Mouse (Mus musculus): ENCODE results near the gene Park7. TPM values are rescaled to one million over a fixed set of nuclear protein-coding genes. Genes with fewer than 3 reads are reported as not detected.

Gene Park7
- total and polyA plus RNA-seq, 3 experiments, result 337 to 555 (median 495) TPM

- H3K9me3 ChIP-seq (replicated peaks; ENCODE audit: low read length), result no peaks in the 10 kb centered on the region
- H3K4me3 ChIP-seq (replicated peaks in 1 of 3; ENCODE audit: low read depth in 2 of 3, low read length in 2 of 3, poor library complexity in 1 of 3), result no peak overlapping the region
- no peak overlapping the region for H3K4me2 ChIP-seq (ENCODE audit: insufficient read depth, low read depth, poor library complexity, severe bottlenecking)
- peak overlapping the region; percentile 54; the same call in 1 of the 2 replicates for H3K27ac ChIP-seq (ENCODE audit: insufficient read depth, low read depth)
- TF ChIP-seq ELF1 (IDR thresholded peaks at IDR 0.05; ENCODE audit: low read depth, low read length) (no peak), MAZ (IDR thresholded peaks at IDR 0.05; ENCODE audit: low read depth, low read length) (no peak), CTCF (conservative IDR thresholded peaks at IDR 0.05 in 1 of 2, IDR thresholded peaks at IDR 0.05 in 1 of 2; ENCODE audit: low read depth in 2 of 2, low read length in 2 of 2) (peak; percentile 74 to 92), EP300 (IDR thresholded peaks at IDR 0.05; ENCODE audit: low read length) (no peak), RAD21 (IDR thresholded peaks at IDR 0.05; ENCODE audit: low read depth, low read length) (peak; percentile 38), TCF12 (IDR thresholded peaks at IDR 0.05; ENCODE audit: low read depth, low read length) (no peak), MAFK (IDR thresholded peaks at IDR 0.05; ENCODE audit: insufficient replicate concordance, low read length) (no peak), SMC3 (IDR thresholded peaks at IDR 0.05; ENCODE audit: low read depth, low read length) (peak; percentile 47), CHD1 (IDR thresholded peaks at IDR 0.05; ENCODE audit: low read depth, low read length) (no peak)
- peak; percentile 76 for DNase-seq (ENCODE audit: extremely low read depth)
- H3K79me2 ChIP-seq (replicated peaks; ENCODE audit: control insufficient read depth, extremely low read depth, insufficient read depth, poor library complexity, severe bottlenecking), result no peaks in the 10 kb centered on the region
- peaks cover 81 to 91% of the 10 kb centered on the region in 2 experiments for H3K36me3 ChIP-seq (replicated peaks in 1 of 2; ENCODE audit: control insufficient read depth in 1 of 2, insufficient read depth in 1 of 2, low read length in 1 of 2)
- no peak overlapping the region for H3K9ac ChIP-seq (ENCODE audit: insufficient read depth, low read depth)
- H3K4me1 ChIP-seq (ENCODE audit: control insufficient read depth in 1 of 2, insufficient read depth in 2 of 2), result peaks cover 3 to 46% of the 10 kb centered on the region in 2 experiments; a peak in 2 of 4 replicates
- in situ Hi-C loops (cut with MboI; ENCODE audit: low pct_ligation_motif_present, low pct_unique_long_range_greater_than_20kb, low sequenced_read_pairs) (no loop called here), dilution Hi-C loops (cut with MboI; ENCODE audit: extremely low pct_ligation_motif_present, extremely low pct_unique_long_range_greater_than_20kb, low sequenced_read_pairs) (no loop called here)
- no peaks in the 10 kb centered on the region for H3K27me3 ChIP-seq (replicated peaks)
Observed at GRCm38 (mm10) chr4:150901651-150902050, 12.6 kb downstream of the Park7 start.

DNA sequence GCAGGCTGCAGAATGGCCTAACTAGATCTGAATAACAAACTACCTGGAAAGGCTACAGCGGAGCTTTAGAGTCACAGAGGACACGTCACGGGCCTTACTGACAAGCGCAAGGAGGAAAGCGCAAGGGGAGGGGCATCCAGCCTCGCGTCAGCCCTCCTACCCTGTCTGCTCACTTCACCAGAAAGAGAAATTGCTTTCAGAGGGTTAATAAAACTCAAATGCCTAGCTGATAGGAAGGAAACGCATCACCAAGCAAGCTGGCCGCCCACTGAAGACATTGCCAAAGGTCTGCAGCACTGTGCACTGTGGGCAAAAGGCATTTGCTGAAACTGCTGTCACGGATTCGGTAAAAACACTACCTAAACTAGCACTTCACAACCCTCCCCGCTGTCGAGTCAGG, 13.8 kb downstream of the Park7 start:
- dilution Hi-C loops (cut with MboI; ENCODE audit: extremely low pct_ligation_motif_present, extremely low pct_unique_long_range_greater_than_20kb, low sequenced_read_pairs), result no loop called here
- TF ChIP-seq TCF12 (IDR thresholded peaks at IDR 0.05; ENCODE audit: low read depth, low read length) (no peak), ZC3H11A (IDR thresholded peaks at IDR 0.05; ENCODE audit: low read depth, low read length) (no peak), ZNF384 (IDR thresholded peaks at IDR 0.05; ENCODE audit: low read depth, low read length) (no peak), HCFC1 (IDR thresholded peaks at IDR 0.05; ENCODE audit: low read depth, low read length) (no peak), MAZ (IDR thresholded peaks at IDR 0.05; ENCODE audit: low read depth, low read length) (no peak), EP300 (IDR thresholded peaks at IDR 0.05; ENCODE audit: low read length) (no peak), MEF2A (IDR thresholded peaks at IDR 0.05; ENCODE audit: borderline replicate concordance, low read depth, low read length) (no peak), POLR2AphosphoS2 (IDR thresholded peaks at IDR 0.05; ENCODE audit: low read depth, low read length) (no peak), ETS1 (conservative IDR thresholded peaks at IDR 0.05; ENCODE audit: low read depth, low read length) (no peak), MYC (IDR thresholded peaks at IDR 0.05; ENCODE audit: low read depth, low read length) (no peak), BHLHE40 (IDR thresholded peaks at IDR 0.05; ENCODE audit: low read depth, low read length) (no peak)
- Histone ChIP-seq H3K4me2 (ENCODE audit: insufficient read depth, low read depth, poor library complexity, severe bottlenecking) (no peak overlapping the region), H3K27ac (ENCODE audit: insufficient read depth, low read depth) (no peak overlapping the region), H3K4me1 (ENCODE audit: control insufficient read depth in 1 of 2, insufficient read depth in 2 of 2) (peaks cover 3 to 45% of the 10 kb centered on the region in 2 experiments; a peak in 2 of 4 replicates), H3K9ac (ENCODE audit: insufficient read depth, low read depth) (no peak overlapping the region), H3K9me3 (replicated peaks; ENCODE audit: low read length) (no peaks in the 10 kb centered on the region), H3K27me3 (replicated peaks) (no peaks in the 10 kb centered on the region), H3K79me2 (replicated peaks; ENCODE audit: control insufficient read depth, extremely low read depth, insufficient read depth, poor library complexity, severe bottlenecking) (no peaks in the 10 kb centered on the region), H3K4me3 (replicated peaks in 1 of 3; ENCODE audit: low read depth in 2 of 3, low read length in 2 of 3, poor library complexity in 1 of 3) (no peak overlapping the region), H3K36me3 (replicated peaks in 1 of 2; ENCODE audit: control insufficient read depth in 1 of 2, insufficient read depth in 1 of 2, low read length in 1 of 2) (peaks cover 85 to 94% of the 10 kb centered on the region in 2 experiments)
- DNase-seq (ENCODE audit: extremely low read depth), result no peak
- in situ Hi-C loops (cut with MboI; ENCODE audit: low pct_ligation_motif_present, low pct_unique_long_range_greater_than_20kb, low sequenced_read_pairs), result no loop called here

All from CH12.LX (cell line).